Mouse (Mus musculus) lung, embryonic 15.5 days (tissue): ENCODE results near the gene Ago3. TPM values are rescaled to one million over a fixed set of nuclear protein-coding genes. Genes with fewer than 3 reads are reported as not detected.

Experiments
- ATAC-seq: fragments of 200-750 bp; cut with Nextera tagmentation; 2 replicates; pipeline ENCODE4 v1.8.0; 2017; ENCODE audit warnings: moderate number of reproducible peaks, borderline replicate concordance; ENCODE audit not compliant: low FRiP score, low TSS enrichment; ENCODE audit errors: extremely low read depth
- H3K27ac ChIP-seq: fragments of 300-500 bp; sonication (generic); 2 replicates; pipeline ENCODE4 v1.5.1; 2015; ENCODE audit warnings: moderate library complexity, mild to moderate bottlenecking, inconsistent platforms
- H3K27me3 ChIP-seq: fragments of 300-500 bp; sonication (generic); 2 replicates; pipeline ENCODE4 v1.6.1; 2015; ENCODE audit warnings: inconsistent platforms
- H3K36me3 ChIP-seq: fragments of 300-500 bp; sonication (generic); 2 replicates; pipeline ENCODE4 v1.6.1; 2015; ENCODE audit warnings: inconsistent platforms
- H3K4me1 ChIP-seq: fragments of 300-500 bp; sonication (generic); 2 replicates; pipeline ENCODE4 v1.6.1; 2015; ENCODE audit warnings: inconsistent platforms
- H3K4me2 ChIP-seq: fragments of 300-500 bp; sonication (generic); 2 replicates; pipeline ENCODE4 v1.6.1; 2015; ENCODE audit warnings: inconsistent platforms, mild to moderate bottlenecking, moderate library complexity
- H3K4me3 ChIP-seq: fragments of 300-500 bp; sonication (generic); 2 replicates; pipeline ENCODE4 v1.5.1; 2015; ENCODE audit warnings: mild to moderate bottlenecking, inconsistent platforms
- H3K9ac ChIP-seq: fragments of 300-500 bp; sonication (generic); 2 replicates; pipeline ENCODE4 v1.6.1; 2015; ENCODE audit warnings: inconsistent platforms
- H3K9me3 ChIP-seq: fragments of 300-500 bp; sonication (generic); 2 replicates; pipeline ENCODE4 v1.6.1; 2016; ENCODE audit warnings: inconsistent platforms
- WGBS: fragments of 180-500 bp; shearing (Covaris S2); methylation state at CpG from one replicate; pipeline ENCODE4 v1.1.7; 2015; 5-methylcytosine and 5-hydroxymethylcytosine counted together
- polyA plus RNA-seq: library from polyadenylated mRNA; unstranded; fragments of >200 nt; fragmentation: Nextera tagmentation; extraction: Ambion mirVana; gene quantifications from 2 replicates; pipeline ENCODE4 v1.2.1, GENCODE M21; 2015

Ago3 gene
- polyA plus RNA-seq, 1 experiment from 2014 or later = 16.2 TPM

GRCm38 (mm10) chr4:126306827-126307226 is 122.5 kb downstream of the Ago3 start:
- WGBS = 9% methylated on average over 2 of the region's 2 CpGs
- H3K27ac ChIP-seq = no peak overlapping the region
- 0 out of 2 replicates have a peak, but pooled peaks cover 3% of the 10 kb centered on the region for H3K9me3 ChIP-seq
- H3K36me3 ChIP-seq = no peaks in the 10 kb centered on the region
- peaks cover 8% of the 10 kb centered on the region for H3K4me1 ChIP-seq
- no peak overlapping the region for H3K4me2 ChIP-seq
- H3K27me3 ChIP-seq = peaks cover 15% of the 10 kb centered on the region
- no peak overlapping the region for H3K9ac ChIP-seq
- no peak overlapping the region for H3K4me3 ChIP-seq
- ATAC-seq = no peak

DNA sequence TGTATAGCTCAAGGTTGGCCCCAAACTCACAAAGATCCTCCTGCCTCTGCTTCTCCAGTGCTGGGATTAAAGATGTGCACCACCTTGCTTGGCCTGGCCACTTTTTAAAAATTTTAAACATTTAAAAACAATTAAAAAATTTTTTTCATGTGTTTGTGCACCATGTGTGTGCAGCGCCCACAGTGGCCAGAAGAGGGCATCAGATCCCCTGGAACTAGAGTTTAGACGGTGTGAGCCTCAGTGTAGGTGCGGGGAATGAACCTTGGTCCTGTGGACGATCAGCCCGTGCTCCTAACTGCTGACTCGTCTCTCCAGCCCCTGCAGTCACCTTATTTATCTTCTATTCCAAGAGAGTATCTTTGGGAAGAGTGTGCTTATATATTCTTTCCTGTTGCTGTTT is 123.3 kb downstream of the Ago3 start:
- WGBS = 80% methylated on average over 6 of the region's 6 CpGs
- no peak for ATAC-seq
- H3K27ac ChIP-seq = no peak overlapping the region
- H3K27me3 ChIP-seq = peaks cover 23% of the 10 kb centered on the region
- H3K4me3 ChIP-seq = no peak overlapping the region
- H3K4me2 ChIP-seq = no peak overlapping the region
- H3K4me1 ChIP-seq = peaks cover 16% of the 10 kb centered on the region
- H3K9me3 ChIP-seq = 0 out of 2 replicates have a peak, but pooled peaks cover 3% of the 10 kb centered on the region
- no peak overlapping the region for H3K9ac ChIP-seq
- no peaks in the 10 kb centered on the region for H3K36me3 ChIP-seq

DNA sequence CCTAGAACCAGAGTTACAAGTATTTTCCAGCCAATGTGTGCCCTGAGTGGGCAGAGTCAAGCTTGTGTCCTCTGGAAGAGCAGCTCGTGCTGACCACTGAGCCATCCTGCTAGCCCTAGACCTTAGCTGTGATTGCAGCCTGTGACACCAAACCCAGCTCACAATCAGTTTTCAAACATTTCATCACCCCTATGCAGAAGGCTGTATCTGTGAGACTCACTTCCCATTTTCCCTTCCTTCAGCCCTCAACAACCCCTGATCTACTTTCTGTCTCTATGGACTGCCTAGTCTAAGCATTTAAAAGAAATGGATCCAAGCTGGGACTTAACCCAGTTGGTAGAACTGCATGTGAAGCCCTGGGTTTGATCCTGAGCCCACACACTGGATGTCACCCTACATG is 123.9 kb downstream of the Ago3 start:
- peaks cover 29% of the 10 kb centered on the region for H3K27me3 ChIP-seq
- H3K4me1 ChIP-seq = peaks cover 22% of the 10 kb centered on the region
- no peak overlapping the region for H3K4me2 ChIP-seq
- no peaks in the 10 kb centered on the region for H3K36me3 ChIP-seq
- no peak overlapping the region for H3K27ac ChIP-seq
- no peak overlapping the region for H3K4me3 ChIP-seq
- WGBS = 94% methylated on average over 1 of the region's 1 CpGs
- H3K9ac ChIP-seq = no peak overlapping the region
- 0 out of 2 replicates have a peak, but pooled peaks cover 3% of the 10 kb centered on the region for H3K9me3 ChIP-seq
- ATAC-seq = no peak

DNA sequence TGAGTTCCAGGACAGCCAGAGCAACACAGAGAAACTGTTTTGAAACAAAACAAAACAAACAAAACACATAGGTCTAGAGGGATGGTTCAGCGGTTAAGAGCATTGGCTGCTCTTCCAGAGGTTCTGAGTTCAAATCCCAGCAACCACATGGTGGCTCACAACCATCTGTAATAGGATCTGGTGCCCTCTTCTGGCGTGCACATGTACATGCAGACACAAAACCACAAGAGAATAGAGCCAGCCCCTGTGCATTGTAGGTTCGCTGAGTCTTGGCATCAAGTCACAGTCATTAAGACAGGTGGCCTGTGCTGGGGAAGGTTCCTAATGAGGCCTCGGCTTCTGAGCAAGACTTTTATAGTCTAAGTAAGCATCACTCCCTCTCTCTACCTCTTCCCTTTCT is 125.5 kb downstream of the Ago3 start:
- Histone ChIP-seq H3K4me1 (peaks cover 18% of the 10 kb centered on the region), H3K9ac (no peak overlapping the region), H3K4me2 (no peak overlapping the region), H3K4me3 (no peak overlapping the region), H3K27me3 (peaks cover 42% of the 10 kb centered on the region), H3K9me3 (0 out of 2 replicates have a peak, but pooled peaks cover 3% of the 10 kb centered on the region), H3K27ac (no peak overlapping the region), H3K36me3 (no peaks in the 10 kb centered on the region)
- ATAC-seq = no peak
- 52% methylated on average over 4 of the region's 4 CpGs for WGBS

DNA sequence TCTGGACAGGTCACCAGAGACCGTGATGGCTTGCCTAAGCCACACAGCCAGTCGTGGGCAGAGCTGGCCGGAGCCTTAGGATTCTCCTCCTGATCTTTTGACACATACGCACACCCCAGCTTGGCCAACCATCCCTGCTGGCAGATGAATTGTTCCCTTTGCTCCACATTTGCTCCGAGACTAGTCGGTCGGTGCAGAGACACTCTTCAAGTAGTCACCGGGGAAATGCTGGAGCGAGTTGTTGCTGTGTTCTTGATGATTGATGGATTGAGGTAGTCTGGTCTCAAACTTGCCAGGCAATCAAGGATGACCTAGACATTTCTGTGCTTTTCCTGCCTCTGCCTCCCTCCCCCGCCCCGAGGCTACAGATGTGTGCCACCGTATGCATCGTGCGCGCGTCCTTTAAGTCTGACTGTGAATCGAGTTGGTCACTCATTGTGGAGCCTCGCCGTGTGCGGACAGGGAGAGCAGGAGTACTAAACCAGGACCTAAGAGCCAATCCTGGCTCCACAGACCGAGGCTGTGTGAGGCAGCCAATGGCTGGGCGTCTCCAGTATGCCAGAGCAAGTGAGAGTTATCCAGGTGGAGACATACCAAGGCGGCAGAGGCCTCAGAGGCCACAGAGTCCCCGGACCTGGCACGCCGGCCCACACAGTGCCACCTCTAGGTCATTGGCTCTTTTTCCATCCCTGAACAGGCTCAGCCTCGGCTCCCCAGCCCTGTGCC is 127.6 kb downstream of the Ago3 start:
- WGBS = 10% methylated on average over 27 of the region's 27 CpGs
- no peak for ATAC-seq
- Histone ChIP-seq H3K4me3 (peak overlapping the region; percentile 37), H3K9ac (no peak overlapping the region), H3K4me1 (peaks cover 26% of the 10 kb centered on the region), H3K9me3 (0 out of 2 replicates have a peak, but pooled peaks cover 3% of the 10 kb centered on the region), H3K27ac (no peak overlapping the region), H3K4me2 (peak overlapping the region; percentile 74), H3K27me3 (peaks cover 63% of the 10 kb centered on the region), H3K36me3 (no peaks in the 10 kb centered on the region)

GRCm38 (mm10) chr4:126300916-126301583 is 128.3 kb downstream of the Ago3 start:
- Histone ChIP-seq H3K9ac (peak overlapping the region; percentile 29; the same call in 1 of the 2 replicates), H3K4me1 (peaks cover 32% of the 10 kb centered on the region), H3K9me3 (0 out of 2 replicates have a peak, but pooled peaks cover 1% of the 10 kb centered on the region), H3K27ac (no peak overlapping the region), H3K36me3 (no peaks in the 10 kb centered on the region), H3K4me2 (peak overlapping the region; percentile 74), H3K4me3 (peak overlapping the region; percentile 37), H3K27me3 (peaks cover 70% of the 10 kb centered on the region)
- ATAC-seq = peak; percentile 12; the same call in 1 of the 2 replicates
- WGBS = 2% methylated on average over 50 of the region's 50 CpGs

- WGBS = 2% methylated on average over 34 of the region's 34 CpGs
- H3K9me3 ChIP-seq = no peaks in the 10 kb centered on the region
- ATAC-seq = peak; percentile 24; the same call in 1 of the 2 replicates
- peaks cover 54% of the 10 kb centered on the region for H3K27me3 ChIP-seq
- H3K36me3 ChIP-seq = no peaks in the 10 kb centered on the region
- H3K9ac ChIP-seq = peak overlapping the region; percentile 35
- H3K4me2 ChIP-seq = peak overlapping the region; percentile 70
- H3K27ac ChIP-seq = peak overlapping the region; percentile 68
- peak overlapping the region; percentile 35 for H3K4me3 ChIP-seq
- H3K4me1 ChIP-seq = peaks cover 26% of the 10 kb centered on the region
These were observed 132.7 kb downstream of the Ago3 start for GRCm38 (mm10) chr4:126296617-126297101.

- Histone ChIP-seq H3K4me2 (peak overlapping the region; percentile 70; the same call in 1 of the 2 replicates), H3K27me3 (peaks cover 47% of the 10 kb centered on the region), H3K36me3 (no peaks in the 10 kb centered on the region), H3K9me3 (no peaks in the 10 kb centered on the region), H3K9ac (no peak overlapping the region), H3K4me3 (no peak overlapping the region), H3K4me1 (peaks cover 23% of the 10 kb centered on the region), H3K27ac (no peak overlapping the region)
- WGBS = 38% methylated on average over 4 of the region's 4 CpGs
- ATAC-seq = no peak
These were observed 133.4 kb downstream of the Ago3 start for GRCm38 (mm10) chr4:126295937-126296336.

- Histone ChIP-seq H3K27me3 (peaks cover 39% of the 10 kb centered on the region), H3K4me1 (peaks cover 19% of the 10 kb centered on the region), H3K9me3 (no peaks in the 10 kb centered on the region), H3K9ac (no peak overlapping the region), H3K4me3 (no peak overlapping the region), H3K36me3 (no peaks in the 10 kb centered on the region), H3K27ac (no peak overlapping the region), H3K4me2 (no peak overlapping the region)
- 56% methylated on average over 6 of the region's 6 CpGs for WGBS
- ATAC-seq = no peak
These were observed 134.2 kb downstream of the Ago3 start for GRCm38 (mm10) chr4:126295152-126295551.

- Histone ChIP-seq H3K9me3 (no peaks in the 10 kb centered on the region), H3K9ac (no peak overlapping the region), H3K36me3 (no peaks in the 10 kb centered on the region), H3K27ac (no peak overlapping the region), H3K27me3 (peaks cover 38% of the 10 kb centered on the region), H3K4me1 (peaks cover 23% of the 10 kb centered on the region), H3K4me2 (no peak overlapping the region), H3K4me3 (no peak overlapping the region)
- WGBS = 21% methylated on average over 13 of the region's 13 CpGs
- ATAC-seq = no peak
These were observed 138.2 kb downstream of the Ago3 start for GRCm38 (mm10) chr4:126291196-126291595.

- peaks cover 42% of the 10 kb centered on the region for H3K27me3 ChIP-seq
- 84% methylated on average over 8 of the region's 8 CpGs for WGBS
- H3K4me1 ChIP-seq = peaks cover 22% of the 10 kb centered on the region
- H3K4me3 ChIP-seq = no peak overlapping the region
- H3K27ac ChIP-seq = no peak overlapping the region
- no peak for ATAC-seq
- H3K4me2 ChIP-seq = no peak overlapping the region
- H3K36me3 ChIP-seq = no peaks in the 10 kb centered on the region
- no peak overlapping the region for H3K9ac ChIP-seq
- H3K9me3 ChIP-seq = no peaks in the 10 kb centered on the region
These were observed 139.0 kb downstream of the Ago3 start for GRCm38 (mm10) chr4:126290314-126290713.
